In the genomic region with DNA sequence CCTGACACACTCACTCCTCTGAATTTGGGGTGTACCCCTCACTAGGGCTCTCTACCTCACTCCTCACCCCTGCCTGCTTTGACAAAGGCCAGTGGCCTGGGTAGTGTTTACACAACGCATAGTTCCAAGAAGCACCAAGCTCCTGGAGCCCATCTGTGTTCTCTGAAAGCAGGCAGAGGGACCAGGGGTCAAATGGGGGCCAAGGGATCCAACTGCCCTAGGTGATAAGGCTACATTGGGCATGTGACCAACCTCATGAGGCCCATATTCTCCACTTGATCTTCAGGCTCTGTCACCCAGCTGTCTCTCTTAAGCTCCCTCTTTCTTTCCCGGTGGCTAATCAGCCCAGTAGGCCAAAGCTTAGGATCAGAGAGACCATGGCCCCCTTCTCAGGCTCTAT, we compare ENCODE assay signal across 8 mouse cellular contexts.
DNase-seq lines count a peak whose midpoint lies in the region; ATAC-seq lines count a peak whose summit lies in the region.

No protein-coding gene starts in this region.

- no peak overlapping the region for H3K9ac ChIP-seq in lung, embryonic 15.5 days
- no peak overlapping the region for H3K9ac ChIP-seq in liver, embryonic 16.5 days (ENCODE audit: low read depth, low read length)
- H3K9ac ChIP-seq in stomach, embryonic 14.5 days (replicated peaks; ENCODE audit: low read depth, low read length): no peak overlapping the region

- peaks cover 70% of the 10 kb centered on the region for H3K4me1 ChIP-seq in lung, embryonic 15.5 days
- peaks cover 78% of the 10 kb centered on the region for H3K4me1 ChIP-seq in hindbrain, embryonic 10.5 days (replicated peaks)
- H3K4me1 ChIP-seq in liver, embryonic 16.5 days (ENCODE audit: control insufficient read depth, low read depth, low read length): peaks cover 28% of the 10 kb centered on the region
- peaks cover 44% of the 10 kb centered on the region for H3K4me1 ChIP-seq in stomach, embryonic 14.5 days (ENCODE audit: control insufficient read depth, insufficient read depth, low read length)

- no peak overlapping the region for H3K4me2 ChIP-seq in lung, embryonic 15.5 days
- no peak overlapping the region for H3K4me2 ChIP-seq in liver, embryonic 16.5 days (ENCODE audit: low read depth, low read length)
- no peak overlapping the region for H3K4me2 ChIP-seq in stomach, embryonic 14.5 days (replicated peaks; ENCODE audit: low read depth, low read length)

- H3K4me3 ChIP-seq in lung, embryonic 15.5 days: no peak overlapping the region
- no peak overlapping the region for H3K4me3 ChIP-seq in hindbrain, embryonic 10.5 days
- H3K4me3 ChIP-seq in liver, embryonic 16.5 days (ENCODE audit: low read depth, low read length): no peak overlapping the region
- no peak overlapping the region for H3K4me3 ChIP-seq in stomach, embryonic 14.5 days (ENCODE audit: low read depth, low read length)

- H3K36me3 ChIP-seq in lung, embryonic 15.5 days: peaks cover 8% of the 10 kb centered on the region
- H3K36me3 ChIP-seq in hindbrain, embryonic 10.5 days: peaks cover 56% of the 10 kb centered on the region
- no peaks in the 10 kb centered on the region; the same call in 1 of the 2 replicates for H3K36me3 ChIP-seq in liver, embryonic 16.5 days (ENCODE audit: control insufficient read depth, insufficient read depth)
- H3K36me3 ChIP-seq in stomach, embryonic 14.5 days (ENCODE audit: control insufficient read depth, insufficient read depth, low read length): peaks cover 19% of the 10 kb centered on the region

- 0 out of 2 replicates have a peak, but pooled peaks have one; percentile 37 for ATAC-seq in lung, embryonic 15.5 days (ENCODE audit: borderline replicate concordance, extremely low read depth, low FRiP score, low TSS enrichment)
- ATAC-seq in liver, embryonic 16.5 days (ENCODE audit: low read depth): peak; percentile 65
- ATAC-seq in stomach, embryonic 14.5 days (ENCODE audit: insufficient number of reproducible peaks, insufficient read depth, low FRiP score, low read depth): peak; percentile 47; the same call in 1 of the 2 replicates
- no peak for ATAC-seq in activated CD4-positive, CD25-positive, alpha-beta regulatory T cell, adult 4 months

- H3K27ac ChIP-seq in lung, embryonic 15.5 days: peak overlapping the region; percentile 31
- H3K27ac ChIP-seq in hindbrain, embryonic 10.5 days: peak overlapping the region; percentile 89
- peak overlapping the region; percentile 34; the same call in 1 of the 2 replicates for H3K27ac ChIP-seq in liver, embryonic 16.5 days (ENCODE audit: low read length)
- H3K27ac ChIP-seq in stomach, embryonic 14.5 days (ENCODE audit: low read length): peak overlapping the region; percentile 44; the same call in 1 of the 2 replicates

- no peaks in the 10 kb centered on the region for H3K9me3 ChIP-seq in lung, embryonic 15.5 days
- no peaks in the 10 kb centered on the region for H3K9me3 ChIP-seq in hindbrain, embryonic 10.5 days
- H3K9me3 ChIP-seq in liver, embryonic 16.5 days (replicated peaks; ENCODE audit: control insufficient read depth, low read length): no peaks in the 10 kb centered on the region
- no peaks in the 10 kb centered on the region for H3K9me3 ChIP-seq in stomach, embryonic 14.5 days (ENCODE audit: control insufficient read depth, low read depth, low read length)

- no peaks in the 10 kb centered on the region for H3K27me3 ChIP-seq in lung, embryonic 15.5 days
- H3K27me3 ChIP-seq in hindbrain, embryonic 10.5 days (ENCODE audit: insufficient read depth, poor library complexity, severe bottlenecking): no peaks in the 10 kb centered on the region
- H3K27me3 ChIP-seq in liver, embryonic 16.5 days (ENCODE audit: control insufficient read depth, insufficient read depth, low read depth, low read length): no peaks in the 10 kb centered on the region
- no peaks in the 10 kb centered on the region for H3K27me3 ChIP-seq in stomach, embryonic 14.5 days (ENCODE audit: control insufficient read depth, insufficient read depth, low read length)

- DNase-seq in lung, postnatal 10 days: no peak
- DNase-seq in hindbrain, embryonic 10.5 days (ENCODE audit: low spot score): peak; percentile 50
- no peak for DNase-seq in urinary bladder, adult 2 months (ENCODE audit: low spot score)
- DNase-seq in cerebellum, adult 9-11 months: no peak

- WGBS in lung, embryonic 15.5 days: 16% methylated on average over 2 of the region's 2 CpGs
- 22% methylated on average over 2 of the region's 2 CpGs for WGBS in hindbrain, embryonic 10.5 days
- WGBS in liver, embryonic 16.5 days (ENCODE audit: insufficient replicate concordance): 12% methylated on average over 2 of the region's 2 CpGs
- WGBS in stomach, embryonic 14.5 days: 6% methylated on average over 2 of the region's 2 CpGs

Comparison
In these comparisons a context has a peak if more than half of its experiments do, and no peak if none do; other contexts are left out.
1. H3K27ac ChIP-seq: peak in every context shown above with its lines; median percentile 89 in hindbrain, embryonic 10.5 days; 44 in stomach, embryonic 14.5 days; 34 in liver, embryonic 16.5 days; 31 in lung, embryonic 15.5 days.